Mouse (Mus musculus) forebrain, embryonic 11.5 days (tissue): Measurements from ENCODE around the gene Eid3. TPM values are rescaled to one million over a fixed set of nuclear protein-coding genes. Genes with fewer than 3 reads are reported as not detected.

Experiments used
- ATAC-seq: fragments of 200-750 bp; cut with Nextera tagmentation; replicated peaks from 2 replicates; pipeline ENCODE4 v1.8.0; 2017; ENCODE audit warnings: moderate TSS enrichment; ENCODE audit not compliant: low FRiP score
- DNase-seq: peaks from one replicate; pipeline ENCODE4 v3.0.0-alpha.2; 2017; ENCODE audit warnings: low spot score
- H3K27ac ChIP-seq: fragments of 300-500 bp; sonication (generic); 2 replicates; pipeline ENCODE4 v1.5.1; 2014; ENCODE audit warnings: low read depth, low read length
- H3K27me3 ChIP-seq: fragments of 300-500 bp; sonication (generic); 2 replicates; pipeline ENCODE4 v1.6.1; 2014; ENCODE audit warnings: mild to moderate bottlenecking, low read length, mixed read lengths; ENCODE audit not compliant: control insufficient read depth, insufficient read depth
- H3K36me3 ChIP-seq: fragments of 300-500 bp; sonication (generic); 2 replicates; pipeline ENCODE4 v1.6.1; 2014; ENCODE audit warnings: mild to moderate bottlenecking, low read length, moderate library complexity, mixed read lengths; ENCODE audit not compliant: control insufficient read depth, insufficient read depth
- H3K4me1 ChIP-seq: fragments of 300-500 bp; sonication (generic); replicated peaks from 2 replicates; pipeline ENCODE4 v1.6.1; 2014; ENCODE audit warnings: low read length, mixed read lengths; ENCODE audit not compliant: control insufficient read depth, insufficient read depth
- H3K4me2 ChIP-seq: fragments of 300-500 bp; sonication (generic); 2 replicates; pipeline ENCODE4 v1.6.1; 2014; ENCODE audit warnings: low read depth, mild to moderate bottlenecking, low read length, moderate library complexity, mixed read lengths; ENCODE audit not compliant: severe bottlenecking
- H3K4me3 ChIP-seq: fragments of 300-500 bp; sonication (generic); 2 replicates; pipeline ENCODE4 v1.5.1; 2014; ENCODE audit warnings: low read depth, low read length
- H3K9ac ChIP-seq: fragments of 300-500 bp; sonication (generic); 2 replicates; pipeline ENCODE4 v1.6.1; 2014; ENCODE audit warnings: low read length
- H3K9me3 ChIP-seq: fragments of 300-500 bp; sonication (generic); 2 replicates; pipeline ENCODE4 v1.6.1; 2016; ENCODE audit warnings: low read length, mixed read lengths; ENCODE audit not compliant: control insufficient read depth
- WGBS: fragments of 180-500 bp; shearing (Covaris S2); extraction: QIAGEN DNeasy Blood & Tissue Kit; methylation state at CpG from one replicate; pipeline ENCODE4 v1.1.7; 2014; 5-methylcytosine and 5-hydroxymethylcytosine counted together
- polyA plus RNA-seq: library from polyadenylated mRNA; unstranded; fragments of >200 nt; fragmentation: Nextera tagmentation; extraction: Ambion mirVana; gene quantifications from 2 replicates; pipeline ENCODE4 v1.2.1, GENCODE M21; 2014

The Eid3 gene
- polyA plus RNA-seq, 1 experiment from 2014 or later: 1.0 TPM

GRCm38 (mm10) chr10:82892442-82893055, 26.1 kb downstream of the Eid3 start:
- Histone ChIP-seq H3K36me3 (peaks cover 13% of the 10 kb centered on the region), H3K27me3 (no peaks in the 10 kb centered on the region), H3K27ac (no peak overlapping the region), H3K4me3 (no peak overlapping the region), H3K9me3 (no peaks in the 10 kb centered on the region), H3K4me1 (no peaks in the 10 kb centered on the region), H3K9ac (no peak overlapping the region), H3K4me2 (no peak overlapping the region)
- WGBS: 89% methylated on average over 9 of the region's 9 CpGs
- ATAC-seq (no peak), DNase-seq (no peak)

DNA sequence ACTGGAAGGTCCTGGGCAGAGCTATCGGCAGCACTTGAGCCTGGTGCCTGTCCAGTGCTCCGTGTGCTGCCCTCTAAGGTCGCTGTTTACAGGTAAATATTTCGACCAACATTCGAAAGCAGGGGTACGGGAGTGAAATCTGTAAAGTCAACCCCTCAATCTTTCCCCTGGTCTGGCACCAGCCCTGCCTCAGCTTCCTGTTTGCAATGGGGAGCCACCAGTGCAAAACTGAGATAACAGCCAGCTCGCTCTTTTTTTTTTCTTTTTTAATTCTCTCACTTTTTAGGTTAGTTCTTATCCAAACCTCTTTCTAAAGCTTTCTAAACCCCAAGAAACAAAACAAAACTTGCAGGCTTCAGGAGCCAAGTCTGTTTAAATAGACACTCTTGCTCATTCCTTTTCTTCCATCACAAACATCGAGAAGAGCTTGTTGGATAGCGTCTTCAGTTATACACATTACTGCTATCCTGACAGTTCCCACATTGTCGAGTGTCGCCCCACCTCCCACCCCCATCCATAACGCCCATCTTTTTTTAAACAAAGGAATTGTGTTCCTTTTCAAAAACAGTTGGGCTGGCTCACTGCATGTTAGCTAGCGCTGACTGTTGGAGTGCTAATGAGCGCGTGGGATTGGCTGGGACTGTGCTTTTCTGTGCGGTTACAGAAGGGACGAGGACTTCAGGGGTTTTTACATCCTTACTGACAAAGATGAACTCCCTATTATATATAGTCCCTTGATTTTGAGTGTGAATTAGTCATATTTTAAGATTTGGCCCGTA, 27.6 kb downstream of the Eid3 start:
- ATAC-seq (no peak), DNase-seq (no peak)
- Histone ChIP-seq H3K4me1 (no peaks in the 10 kb centered on the region), H3K9ac (no peak overlapping the region), H3K27ac (no peak overlapping the region), H3K36me3 (peaks cover 17% of the 10 kb centered on the region), H3K4me2 (no peak overlapping the region), H3K4me3 (no peak overlapping the region), H3K9me3 (no peaks in the 10 kb centered on the region), H3K27me3 (no peaks in the 10 kb centered on the region)
- 86% methylated on average over 18 of the region's 18 CpGs for WGBS

- Histone ChIP-seq H3K9me3 (no peaks in the 10 kb centered on the region), H3K4me3 (no peak overlapping the region), H3K9ac (no peak overlapping the region), H3K27ac (no peak overlapping the region), H3K36me3 (peaks cover 14% of the 10 kb centered on the region; the same call in 1 of the 2 replicates), H3K4me1 (peaks cover 9% of the 10 kb centered on the region; the same call in 1 of the 2 replicates), H3K4me2 (no peak overlapping the region), H3K27me3 (no peaks in the 10 kb centered on the region)
- DNase-seq: no peak
- no peak for ATAC-seq
- WGBS: 93% methylated on average over 13 of the region's 13 CpGs
Measured at GRCm38 (mm10) chr10:82897936-82898335, 31.5 kb downstream of the Eid3 start.

DNA sequence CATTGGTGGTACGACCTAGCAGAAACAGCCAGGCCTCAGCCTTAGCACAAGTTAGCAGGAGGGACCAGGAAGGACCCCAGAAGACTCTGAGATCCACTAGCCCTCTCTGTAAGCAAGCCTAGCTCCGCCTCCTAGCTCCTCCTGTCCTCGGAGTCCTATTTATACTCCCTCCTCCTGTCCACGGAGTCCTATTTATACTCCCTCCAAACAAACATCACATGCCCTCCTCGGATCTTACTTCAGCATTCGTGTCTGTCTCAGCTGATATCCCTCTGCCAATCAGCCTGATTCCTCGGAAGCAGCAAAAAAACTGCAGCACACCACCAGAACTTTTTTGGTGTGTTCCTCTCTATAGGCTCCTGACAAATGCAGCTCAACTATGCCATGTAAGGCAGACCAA, 32.5 kb downstream of the Eid3 start:
- Histone ChIP-seq H3K4me2 (no peak overlapping the region), H3K27me3 (no peaks in the 10 kb centered on the region), H3K4me3 (no peak overlapping the region), H3K36me3 (peaks cover 14% of the 10 kb centered on the region; the same call in 1 of the 2 replicates), H3K4me1 (peaks cover 9% of the 10 kb centered on the region; the same call in 1 of the 2 replicates), H3K9me3 (no peaks in the 10 kb centered on the region), H3K9ac (no peak overlapping the region), H3K27ac (no peak overlapping the region)
- 71% methylated on average over 7 of the region's 7 CpGs for WGBS
- ATAC-seq (no peak), DNase-seq (no peak)

DNA sequence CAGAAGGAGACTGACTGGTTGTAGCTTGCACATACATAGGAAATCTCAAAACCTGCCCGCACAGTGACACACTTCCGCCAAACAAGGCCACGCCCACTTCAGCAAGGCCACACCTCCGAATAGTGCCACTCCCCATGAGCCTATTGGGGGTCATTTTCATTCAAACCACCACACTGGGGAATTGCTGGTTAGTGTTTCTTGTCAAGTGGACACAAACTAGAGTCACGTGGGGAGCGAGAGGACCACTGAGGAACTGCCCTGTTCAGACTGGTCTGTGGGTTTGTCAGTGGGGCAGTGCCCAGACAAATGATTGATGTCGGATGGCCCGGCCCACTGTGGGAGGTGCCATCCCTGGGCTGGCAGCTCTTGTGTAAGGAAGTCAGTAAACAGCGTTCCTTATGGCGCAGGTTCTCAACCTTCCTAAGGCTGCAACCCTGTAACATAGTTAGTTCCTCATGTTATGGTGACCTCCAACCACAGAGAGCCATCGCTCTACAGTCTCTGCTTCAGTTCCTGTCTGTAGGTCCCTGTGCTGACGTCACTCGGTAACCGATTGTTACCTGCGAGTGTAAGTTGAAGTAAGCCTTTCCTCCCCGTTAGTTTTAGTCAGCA, 33.5 kb downstream of the Eid3 start:
- Histone ChIP-seq H3K27me3 (no peaks in the 10 kb centered on the region), H3K9ac (no peak overlapping the region), H3K4me1 (peaks cover 9% of the 10 kb centered on the region; the same call in 1 of the 2 replicates), H3K4me2 (peak overlapping the region; percentile 33; the same call in 1 of the 2 replicates), H3K36me3 (peaks cover 14% of the 10 kb centered on the region; the same call in 1 of the 2 replicates), H3K27ac (no peak overlapping the region; the same call in 1 of the 2 replicates), H3K4me3 (no peak overlapping the region), H3K9me3 (no peaks in the 10 kb centered on the region)
- DNase-seq (no peak), ATAC-seq (peak; percentile 40; the same call in 1 of the 2 replicates)
- 42% methylated on average over 16 of the region's 16 CpGs for WGBS

GRCm38 (mm10) chr10:82900546-82900945, 34.1 kb downstream of the Eid3 start:
- no peaks in the 10 kb centered on the region for H3K27me3 ChIP-seq
- 28% methylated on average over 7 of the region's 7 CpGs for WGBS
- H3K36me3 ChIP-seq: peaks cover 10% of the 10 kb centered on the region; the same call in 1 of the 2 replicates
- H3K4me1 ChIP-seq: peaks cover 9% of the 10 kb centered on the region; the same call in 1 of the 2 replicates
- no peaks in the 10 kb centered on the region for H3K9me3 ChIP-seq
- DNase-seq: peak; percentile 60
- ATAC-seq: peak; percentile 22
- H3K4me2 ChIP-seq: peak overlapping the region; percentile 33; the same call in 1 of the 2 replicates
- H3K4me3 ChIP-seq: no peak overlapping the region
- no peak overlapping the region for H3K27ac ChIP-seq
- no peak overlapping the region for H3K9ac ChIP-seq

- Histone ChIP-seq H3K9me3 (no peaks in the 10 kb centered on the region), H3K9ac (no peak overlapping the region), H3K4me2 (no peak overlapping the region), H3K36me3 (peaks cover 6% of the 10 kb centered on the region; the same call in 1 of the 2 replicates), H3K4me1 (peaks cover 9% of the 10 kb centered on the region; the same call in 1 of the 2 replicates), H3K27ac (no peak overlapping the region), H3K4me3 (no peak overlapping the region), H3K27me3 (no peaks in the 10 kb centered on the region)
- DNase-seq (peak; percentile 92), ATAC-seq (peak; percentile 75)
- WGBS: 6% methylated on average over 7 of the region's 7 CpGs
Measured at GRCm38 (mm10) chr10:82901436-82901835, 35.0 kb downstream of the Eid3 start.

DNA sequence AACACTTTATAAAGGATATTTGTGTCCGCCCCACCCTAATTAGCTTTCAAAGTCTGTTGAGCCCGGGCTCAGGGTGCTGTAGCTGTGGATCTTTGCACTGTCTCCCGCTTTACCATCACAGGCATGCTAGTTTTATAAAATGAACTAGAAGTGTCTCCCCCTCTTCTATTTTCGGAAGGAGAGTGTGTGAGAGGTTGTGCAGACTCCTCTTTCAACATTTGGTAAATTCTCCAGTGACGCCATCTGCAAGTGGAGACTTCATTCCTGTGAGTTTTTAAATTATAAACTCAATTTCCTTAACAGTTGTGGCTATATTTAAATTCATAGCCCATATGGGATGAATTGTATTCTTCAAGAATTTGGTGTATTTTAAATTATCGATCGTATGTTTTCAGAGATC, 42.1 kb downstream of the Eid3 start:
- Histone ChIP-seq H3K27me3 (no peaks in the 10 kb centered on the region), H3K27ac (no peak overlapping the region), H3K9ac (no peak overlapping the region), H3K9me3 (no peaks in the 10 kb centered on the region), H3K4me1 (0 out of 2 replicates have a peak, but pooled peaks cover 2% of the 10 kb centered on the region), H3K36me3 (no peaks in the 10 kb centered on the region), H3K4me3 (no peak overlapping the region), H3K4me2 (no peak overlapping the region)
- 90% methylated on average over 7 of the region's 7 CpGs for WGBS
- ATAC-seq (no peak), DNase-seq (no peak)
